Mouse (Mus musculus): ENCODE data around the gene Pnmal2. TPM values are rescaled to one million over a fixed set of nuclear protein-coding genes. Genes with fewer than 3 reads are reported as not detected.

Pnmal2 gene
- 0.73 and 1.3 TPM in 2 replicates for polyA plus RNA-seq (2011; ENCODE audit: insufficient read length, low read depth, missing spikeins)

- H3K27ac ChIP-seq (ENCODE audit: insufficient read depth, low read length): no peak within 1 kb of the TSS
- peak; percentile 58; the same call in 1 of the 2 replicates for TF ChIP-seq POLR2A (IDR thresholded peaks at IDR 0.05; ENCODE audit: low read depth, low read length)
- TF ChIP-seq CTCF (IDR thresholded peaks at IDR 0.05; ENCODE audit: borderline replicate concordance, insufficient read depth, low read length): no peak
- H3K4me1 ChIP-seq (ENCODE audit: control insufficient read depth, insufficient read depth, low read length): peaks cover 12% of the 10 kb centered on the region
- H3K4me3 ChIP-seq (ENCODE audit: insufficient read depth, low read length): peak within 1 kb of the TSS; percentile 36
These were observed at the start of gene Pnmal2 for GRCm38 (mm10) chr7:16944061-16944807. Gene Pnmal2 (plus strand): TSS chr7:16944682.

- TF ChIP-seq POLR2A (IDR thresholded peaks at IDR 0.05; ENCODE audit: low read depth, low read length): no peak
- peak; percentile 86; the same call in 1 of the 2 replicates for TF ChIP-seq CTCF (IDR thresholded peaks at IDR 0.05; ENCODE audit: borderline replicate concordance, insufficient read depth, low read length)
- Histone ChIP-seq H3K4me3 (ENCODE audit: insufficient read depth, low read length) (no peak overlapping the region), H3K4me1 (ENCODE audit: control insufficient read depth, insufficient read depth, low read length) (no peaks in the 10 kb centered on the region; the same call in 1 of the 2 replicates), H3K27ac (ENCODE audit: insufficient read depth, low read length) (no peak overlapping the region)
These were observed 49.5 kb upstream of the Pnmal2 start for GRCm38 (mm10) chr7:16895000-16895399.

- no peak overlapping the region for H3K4me3 ChIP-seq (ENCODE audit: insufficient read depth, low read length)
- TF ChIP-seq CTCF (IDR thresholded peaks at IDR 0.05; ENCODE audit: borderline replicate concordance, insufficient read depth, low read length): no peak
- TF ChIP-seq POLR2A (IDR thresholded peaks at IDR 0.05; ENCODE audit: low read depth, low read length): no peak
- no peak overlapping the region for H3K27ac ChIP-seq (ENCODE audit: insufficient read depth, low read length)
- H3K4me1 ChIP-seq (ENCODE audit: control insufficient read depth, insufficient read depth, low read length): no peaks in the 10 kb centered on the region; the same call in 1 of the 2 replicates
These were observed 49.0 kb upstream of the Pnmal2 start for GRCm38 (mm10) chr7:16895511-16895910.

GRCm38 (mm10) chr7:16900526-16900925, 44.0 kb upstream of the Pnmal2 start:
- Histone ChIP-seq H3K27ac (ENCODE audit: insufficient read depth, low read length) (no peak overlapping the region), H3K4me3 (ENCODE audit: insufficient read depth, low read length) (no peak overlapping the region), H3K4me1 (ENCODE audit: control insufficient read depth, insufficient read depth, low read length) (no peaks in the 10 kb centered on the region)
- TF ChIP-seq POLR2A (IDR thresholded peaks at IDR 0.05; ENCODE audit: low read depth, low read length) (no peak), CTCF (IDR thresholded peaks at IDR 0.05; ENCODE audit: borderline replicate concordance, insufficient read depth, low read length) (no peak)

GRCm38 (mm10) chr7:16903439-16903955, 41.0 kb upstream of the Pnmal2 start:
- H3K27ac ChIP-seq (ENCODE audit: insufficient read depth, low read length): no peak overlapping the region
- peaks cover 3% of the 10 kb centered on the region; the same call in 1 of the 2 replicates for H3K4me1 ChIP-seq (ENCODE audit: control insufficient read depth, insufficient read depth, low read length)
- TF ChIP-seq CTCF (IDR thresholded peaks at IDR 0.05; ENCODE audit: borderline replicate concordance, insufficient read depth, low read length): no peak
- no peak for TF ChIP-seq POLR2A (IDR thresholded peaks at IDR 0.05; ENCODE audit: low read depth, low read length)
- no peak overlapping the region for H3K4me3 ChIP-seq (ENCODE audit: insufficient read depth, low read length)

- peaks cover 3% of the 10 kb centered on the region; the same call in 1 of the 2 replicates for H3K4me1 ChIP-seq (ENCODE audit: control insufficient read depth, insufficient read depth, low read length)
- no peak overlapping the region for H3K4me3 ChIP-seq (ENCODE audit: insufficient read depth, low read length)
- TF ChIP-seq CTCF (IDR thresholded peaks at IDR 0.05; ENCODE audit: borderline replicate concordance, insufficient read depth, low read length) (no peak), POLR2A (IDR thresholded peaks at IDR 0.05; ENCODE audit: low read depth, low read length) (no peak)
- no peak overlapping the region for H3K27ac ChIP-seq (ENCODE audit: insufficient read depth, low read length)
These were observed 40.3 kb upstream of the Pnmal2 start for GRCm38 (mm10) chr7:16904120-16904675.

GRCm38 (mm10) chr7:16905491-16906021, 38.9 kb upstream of the Pnmal2 start:
- TF ChIP-seq POLR2A (IDR thresholded peaks at IDR 0.05; ENCODE audit: low read depth, low read length): peak; percentile 42; the same call in 1 of the 2 replicates
- TF ChIP-seq CTCF (IDR thresholded peaks at IDR 0.05; ENCODE audit: borderline replicate concordance, insufficient read depth, low read length): no peak
- H3K27ac ChIP-seq (ENCODE audit: insufficient read depth, low read length): no peak overlapping the region
- H3K4me1 ChIP-seq (ENCODE audit: control insufficient read depth, insufficient read depth, low read length): peaks cover 7% of the 10 kb centered on the region; the same call in 1 of the 2 replicates
- H3K4me3 ChIP-seq (ENCODE audit: insufficient read depth, low read length): no peak overlapping the region

- Histone ChIP-seq H3K4me1 (ENCODE audit: control insufficient read depth, insufficient read depth, low read length) (peaks cover 7% of the 10 kb centered on the region; the same call in 1 of the 2 replicates), H3K27ac (ENCODE audit: insufficient read depth, low read length) (no peak within 1 kb of the TSS), H3K4me3 (ENCODE audit: insufficient read depth, low read length) (no peak within 1 kb of the TSS)
- TF ChIP-seq POLR2A (IDR thresholded peaks at IDR 0.05; ENCODE audit: low read depth, low read length) (no peak), CTCF (IDR thresholded peaks at IDR 0.05; ENCODE audit: borderline replicate concordance, insufficient read depth, low read length) (no peak)
These were observed 38.2 kb upstream of the Pnmal2 start, which contains the start of gene Ptgir for GRCm38 (mm10) chr7:16906281-16906680. Gene Ptgir (plus strand): TSS chr7:16906490.

GRCm38 (mm10) chr7:16906889-16907559, 37.5 kb upstream of the Pnmal2 start:
- no peak for TF ChIP-seq CTCF (IDR thresholded peaks at IDR 0.05; ENCODE audit: borderline replicate concordance, insufficient read depth, low read length)
- no peak for TF ChIP-seq POLR2A (IDR thresholded peaks at IDR 0.05; ENCODE audit: low read depth, low read length)
- Histone ChIP-seq H3K4me1 (ENCODE audit: control insufficient read depth, insufficient read depth, low read length) (peaks cover 8% of the 10 kb centered on the region), H3K27ac (ENCODE audit: insufficient read depth, low read length) (no peak overlapping the region), H3K4me3 (ENCODE audit: insufficient read depth, low read length) (no peak overlapping the region)
